Mouse (Mus musculus): Measurements from ENCODE around the gene Slc35f2. TPM values are rescaled to one million over a fixed set of nuclear protein-coding genes. Genes with fewer than 3 reads are reported as not detected.
A peak's percentile ranks its signal among the peaks of the same experiment; 100 is the strongest.

The Slc35f2 gene
- total RNA-seq, 2 experiments from 2014 or later, result 3.3 TPM

GRCm38 (mm10) chr9:53818760-53819159 is 47.4 kb downstream of the Slc35f2 start:
- peak; percentile 34 to 40 for DNase-seq (ENCODE audit: low spot score in 2 of 2)
- intact Hi-C loops (cut with DNase I), result loop anchor here (10.0 kb wide), 1 partner anchor 64 kb away; no protein-coding TSS in a partner anchor

- intact Hi-C loops (cut with DNase I), result loop anchor here (5.0 to 10.0 kb wide), 3 partner anchors 57 to 159 kb away; no protein-coding TSS in a partner anchor
- no peak for DNase-seq (ENCODE audit: low spot score in 2 of 2)
Observed at GRCm38 (mm10) chr9:53825318-53825717, 54.0 kb downstream of the Slc35f2 start.

- intact Hi-C loops (cut with DNase I), result loop anchor here (5.0 to 10.0 kb wide), 3 partner anchors 53 to 162 kb away; no protein-coding TSS in a partner anchor
- DNase-seq (ENCODE audit: low spot score in 2 of 2), result peak; percentile 36 to 38
Observed at GRCm38 (mm10) chr9:53829081-53829865, 57.9 kb downstream of the Slc35f2 start.

GRCm38 (mm10) chr9:53829866-53830209 is 58.5 kb downstream of the Slc35f2 start:
- intact Hi-C loops (cut with DNase I), result loop anchor here (5.0 to 10.0 kb wide), 3 partner anchors 52 to 163 kb away; no protein-coding TSS in a partner anchor
- DNase-seq (ENCODE audit: low spot score in 2 of 2), result no peak

GRCm38 (mm10) chr9:53835039-53835438 is 63.7 kb downstream of the Slc35f2 start:
- no peak for DNase-seq (ENCODE audit: low spot score in 2 of 2)
- intact Hi-C loops (cut with DNase I), result no loop called here

- intact Hi-C loops (cut with DNase I), result no loop called here
- DNase-seq (ENCODE audit: low spot score in 2 of 2), result peak in 1 of 2 experiments; percentile 30
Observed at GRCm38 (mm10) chr9:53835976-53836375, 64.6 kb downstream of the Slc35f2 start.

GRCm38 (mm10) chr9:53838816-53839215 is 67.5 kb downstream of the Slc35f2 start:
- intact Hi-C loops (cut with DNase I), result no loop called here
- no peak for DNase-seq (ENCODE audit: low spot score in 2 of 2)

- no peak for DNase-seq (ENCODE audit: low spot score in 2 of 2)
- intact Hi-C loops (cut with DNase I), result no loop called here
Observed at GRCm38 (mm10) chr9:53848548-53848947, 77.2 kb downstream of the Slc35f2 start.

- no peak for DNase-seq (ENCODE audit: low spot score in 2 of 2)
- intact Hi-C loops (cut with DNase I), result no loop called here
Observed at GRCm38 (mm10) chr9:53849864-53850263, 78.5 kb downstream of the Slc35f2 start, which contains the start of gene Sln. TSS of gene Sln (plus strand) at chr9:53850164.

- DNase-seq (ENCODE audit: low spot score in 2 of 2), result no peak
- intact Hi-C loops (cut with DNase I), result no loop called here
Observed at GRCm38 (mm10) chr9:53852158-53852557, 80.8 kb downstream of the Slc35f2 start.

- DNase-seq (ENCODE audit: low spot score in 2 of 2), result no peak
- intact Hi-C loops (cut with DNase I), result no loop called here
Observed at GRCm38 (mm10) chr9:53853672-53854071, 82.3 kb downstream of the Slc35f2 start.

- intact Hi-C loops (cut with DNase I), result no loop called here
Observed at GRCm38 (mm10) chr9:53854525-53854924, 83.2 kb downstream of the Slc35f2 start.

GRCm38 (mm10) chr9:53857864-53858263 is 86.5 kb downstream of the Slc35f2 start:
- intact Hi-C loops (cut with DNase I), result no loop called here
- no peak for DNase-seq (ENCODE audit: low spot score in 2 of 2)

More at GRCm38 (mm10) chr9:53854525-53854924, 83.2 kb downstream of the Slc35f2 start:
- peak in 1 of 2 experiments; percentile 21 for DNase-seq (ENCODE audit: low spot score in 2 of 2)

Other genes starting within 250 kb of the Slc35f2 start
- gene Atm, start 234.8 kb upstream of the Slc35f2 start, total RNA-seq (2021), result 10 to 100 TPM; 13.2 to 18.5 TPM
- 10 to 100 TPM; 16.7 to 19.9 TPM for gene Npat, start 234.5 kb upstream of the Slc35f2 start, total RNA-seq (2021)
- gene Acat1, start 161.2 kb upstream of the Slc35f2 start, total RNA-seq (2021), result 10 to 100 TPM; 49.8 to 53.4 TPM
- 10 to 100 TPM; 51.1 to 57.7 TPM for gene Cul5, start 101.5 kb upstream of the Slc35f2 start, total RNA-seq (2021)
- gene Rab39, start 65.3 kb upstream of the Slc35f2 start, total RNA-seq (2021), result 1 to 10 TPM; 1.2 to 1.7 TPM
- under 1 TPM in 1 of 2 experiments, not detected in 1; 0.29 TPM for gene Sln, start 78.6 kb downstream of the Slc35f2 start, total RNA-seq (2021)
- gene Elmod1, start 203.8 kb downstream of the Slc35f2 start, total RNA-seq (2021), result 100 to 1,000 TPM; 175 to 181 TPM

Measured in left cerebral cortex, postnatal 36 days (tissue).